Mouse (Mus musculus): ENCODE measurements around the gene Mmp23. TPM values are rescaled to one million over a fixed set of nuclear protein-coding genes. Genes with fewer than 3 reads are reported as not detected.

Gene Mmp23
- 4.1 and 4.9 TPM in 2 replicates for polyA plus RNA-seq (2015; fragmentation: Nextera tagmentation; extraction: Ambion mirVana)

GRCm38 (mm10) chr4:155653086-155653450 lies at the start of gene Mmp23:
Gene Mmp23 (minus strand): TSS chr4:155653384.
- no peak within 1 kb of the TSS; the same call in 1 of the 2 replicates for H3K9ac ChIP-seq (ENCODE audit: low read depth, low read length)
- WGBS (ENCODE audit: insufficient replicate concordance), result 1% methylated on average over 33 of the region's 33 CpGs

GRCm38 (mm10) chr4:155700425-155700824 lies 47.2 kb upstream of the Mmp23 start:
- Histone ChIP-seq H3K27me3 (ENCODE audit: control insufficient read depth, insufficient read depth, low read depth, low read length) (peaks cover 9% of the 10 kb centered on the region), H3K4me3 (ENCODE audit: low read depth, low read length) (no peak overlapping the region), H3K4me2 (ENCODE audit: low read depth, low read length) (no peak overlapping the region), H3K9ac (ENCODE audit: low read depth, low read length) (no peak overlapping the region), H3K36me3 (ENCODE audit: control insufficient read depth, insufficient read depth) (no peaks in the 10 kb centered on the region), H3K4me1 (ENCODE audit: control insufficient read depth, low read depth, low read length) (peaks cover 4% of the 10 kb centered on the region; the same call in 1 of the 2 replicates), H3K27ac (ENCODE audit: low read length) (no peak overlapping the region), H3K9me3 (replicated peaks; ENCODE audit: control insufficient read depth, low read length) (no peaks in the 10 kb centered on the region)
- ATAC-seq (ENCODE audit: low read depth), result no peak

More at GRCm38 (mm10) chr4:155653086-155653450, at the start of gene Mmp23:
- no peak within 1 kb of the TSS for H3K27ac ChIP-seq (ENCODE audit: low read length)
- peaks cover 22% of the 10 kb centered on the region for H3K4me1 ChIP-seq (ENCODE audit: control insufficient read depth, low read depth, low read length)
- no peak for ATAC-seq (ENCODE audit: low read depth)
- peak within 1 kb of the TSS; percentile 51 for H3K4me3 ChIP-seq (ENCODE audit: low read depth, low read length)
- peaks cover 45% of the 10 kb centered on the region for H3K27me3 ChIP-seq (ENCODE audit: control insufficient read depth, insufficient read depth, low read depth, low read length)
- H3K4me2 ChIP-seq (ENCODE audit: low read depth, low read length), result peak within 1 kb of the TSS; percentile 59
- no peaks in the 10 kb centered on the region for H3K9me3 ChIP-seq (replicated peaks; ENCODE audit: control insufficient read depth, low read length)
- H3K36me3 ChIP-seq (ENCODE audit: control insufficient read depth, insufficient read depth), result peaks cover 22% of the 10 kb centered on the region

- no peak overlapping the region for H3K9ac ChIP-seq (ENCODE audit: low read depth, low read length)
- H3K27ac ChIP-seq (ENCODE audit: low read length), result no peak overlapping the region
- 48% methylated on average over 16 of the region's 16 CpGs for WGBS (ENCODE audit: insufficient replicate concordance)
- no peak for ATAC-seq (ENCODE audit: low read depth)
- no peaks in the 10 kb centered on the region for H3K36me3 ChIP-seq (ENCODE audit: control insufficient read depth, insufficient read depth)
- no peak overlapping the region for H3K4me2 ChIP-seq (ENCODE audit: low read depth, low read length)
- no peaks in the 10 kb centered on the region; the same call in none of the 2 replicates for H3K4me1 ChIP-seq (ENCODE audit: control insufficient read depth, low read depth, low read length)
- H3K4me3 ChIP-seq (ENCODE audit: low read depth, low read length), result no peak overlapping the region
- H3K9me3 ChIP-seq (replicated peaks; ENCODE audit: control insufficient read depth, low read length), result no peaks in the 10 kb centered on the region
- peaks cover 39% of the 10 kb centered on the region for H3K27me3 ChIP-seq (ENCODE audit: control insufficient read depth, insufficient read depth, low read depth, low read length)
Measured at GRCm38 (mm10) chr4:155696261-155697255, 43.4 kb upstream of the Mmp23 start.

GRCm38 (mm10) chr4:155695531-155696062 lies 42.4 kb upstream of the Mmp23 start:
- no peaks in the 10 kb centered on the region; the same call in none of the 2 replicates for H3K4me1 ChIP-seq (ENCODE audit: control insufficient read depth, low read depth, low read length)
- no peaks in the 10 kb centered on the region for H3K9me3 ChIP-seq (replicated peaks; ENCODE audit: control insufficient read depth, low read length)
- no peak overlapping the region for H3K4me3 ChIP-seq (ENCODE audit: low read depth, low read length)
- H3K4me2 ChIP-seq (ENCODE audit: low read depth, low read length), result no peak overlapping the region
- no peak overlapping the region for H3K9ac ChIP-seq (ENCODE audit: low read depth, low read length)
- no peaks in the 10 kb centered on the region for H3K36me3 ChIP-seq (ENCODE audit: control insufficient read depth, insufficient read depth)
- no peak overlapping the region for H3K27ac ChIP-seq (ENCODE audit: low read length)
- WGBS (ENCODE audit: insufficient replicate concordance), result 63% methylated on average over 4 of the region's 4 CpGs
- peaks cover 41% of the 10 kb centered on the region for H3K27me3 ChIP-seq (ENCODE audit: control insufficient read depth, insufficient read depth, low read depth, low read length)
- no peak for ATAC-seq (ENCODE audit: low read depth)

- peak overlapping the region; percentile 76 for H3K4me2 ChIP-seq (ENCODE audit: low read depth, low read length)
- 0 out of 2 replicates have a peak, but pooled peaks have one; percentile 9 for ATAC-seq (ENCODE audit: low read depth)
- no peaks in the 10 kb centered on the region for H3K9me3 ChIP-seq (replicated peaks; ENCODE audit: control insufficient read depth, low read length)
- no peaks in the 10 kb centered on the region for H3K36me3 ChIP-seq (ENCODE audit: control insufficient read depth, insufficient read depth)
- H3K9ac ChIP-seq (ENCODE audit: low read depth, low read length), result peak overlapping the region; percentile 40; the same call in 1 of the 2 replicates
- WGBS (ENCODE audit: insufficient replicate concordance), result 2% methylated on average over 92 of the region's 92 CpGs
- H3K27ac ChIP-seq (ENCODE audit: low read length), result no peak overlapping the region
- H3K4me3 ChIP-seq (ENCODE audit: low read depth, low read length), result peak overlapping the region; percentile 61
- no peaks in the 10 kb centered on the region; the same call in none of the 2 replicates for H3K4me1 ChIP-seq (ENCODE audit: control insufficient read depth, low read depth, low read length)
- peaks cover 41% of the 10 kb centered on the region for H3K27me3 ChIP-seq (ENCODE audit: control insufficient read depth, insufficient read depth, low read depth, low read length)
Measured at GRCm38 (mm10) chr4:155694482-155695401, 41.6 kb upstream of the Mmp23 start.

- H3K9ac ChIP-seq (ENCODE audit: low read depth, low read length), result peak within 1 kb of the TSS; percentile 40; the same call in 1 of the 2 replicates
- H3K27ac ChIP-seq (ENCODE audit: low read length), result no peak within 1 kb of the TSS
- peak; percentile 31; the same call in 1 of the 2 replicates for ATAC-seq (ENCODE audit: low read depth)
- H3K4me2 ChIP-seq (ENCODE audit: low read depth, low read length), result peak within 1 kb of the TSS; percentile 76
- no peaks in the 10 kb centered on the region for H3K36me3 ChIP-seq (ENCODE audit: control insufficient read depth, insufficient read depth)
- H3K4me3 ChIP-seq (ENCODE audit: low read depth, low read length), result peak within 1 kb of the TSS; percentile 61
- H3K27me3 ChIP-seq (ENCODE audit: control insufficient read depth, insufficient read depth, low read depth, low read length), result peaks cover 41% of the 10 kb centered on the region
- WGBS (ENCODE audit: insufficient replicate concordance), result 1% methylated on average over 45 of the region's 47 CpGs
- H3K9me3 ChIP-seq (replicated peaks; ENCODE audit: control insufficient read depth, low read length), result no peaks in the 10 kb centered on the region
- H3K4me1 ChIP-seq (ENCODE audit: control insufficient read depth, low read depth, low read length), result no peaks in the 10 kb centered on the region; the same call in none of the 2 replicates
Measured at GRCm38 (mm10) chr4:155694111-155694481, 40.9 kb upstream of the Mmp23 start, which contains the start of gene Fndc10. Gene Fndc10 (plus strand): TSS chr4:155694342.

- no peak overlapping the region for H3K4me3 ChIP-seq (ENCODE audit: low read depth, low read length)
- no peaks in the 10 kb centered on the region for H3K36me3 ChIP-seq (ENCODE audit: control insufficient read depth, insufficient read depth)
- H3K9me3 ChIP-seq (replicated peaks; ENCODE audit: control insufficient read depth, low read length), result no peaks in the 10 kb centered on the region
- no peak for ATAC-seq (ENCODE audit: low read depth)
- H3K4me1 ChIP-seq (ENCODE audit: control insufficient read depth, low read depth, low read length), result no peaks in the 10 kb centered on the region; the same call in none of the 2 replicates
- H3K27me3 ChIP-seq (ENCODE audit: control insufficient read depth, insufficient read depth, low read depth, low read length), result peaks cover 41% of the 10 kb centered on the region
- no peak overlapping the region for H3K4me2 ChIP-seq (ENCODE audit: low read depth, low read length)
- no peak overlapping the region for H3K27ac ChIP-seq (ENCODE audit: low read length)
- H3K9ac ChIP-seq (ENCODE audit: low read depth, low read length), result no peak overlapping the region
- 94% methylated on average over 3 of the region's 3 CpGs for WGBS (ENCODE audit: insufficient replicate concordance)
Measured at GRCm38 (mm10) chr4:155692421-155692820, 39.2 kb upstream of the Mmp23 start.

GRCm38 (mm10) chr4:155690571-155691375 lies 37.6 kb upstream of the Mmp23 start:
- Histone ChIP-seq H3K27me3 (ENCODE audit: control insufficient read depth, insufficient read depth, low read depth, low read length) (peaks cover 36% of the 10 kb centered on the region), H3K9ac (ENCODE audit: low read depth, low read length) (no peak overlapping the region), H3K4me2 (ENCODE audit: low read depth, low read length) (no peak overlapping the region), H3K4me1 (ENCODE audit: control insufficient read depth, low read depth, low read length) (no peaks in the 10 kb centered on the region; the same call in none of the 2 replicates), H3K9me3 (replicated peaks; ENCODE audit: control insufficient read depth, low read length) (no peaks in the 10 kb centered on the region), H3K27ac (ENCODE audit: low read length) (no peak overlapping the region), H3K4me3 (ENCODE audit: low read depth, low read length) (no peak overlapping the region), H3K36me3 (ENCODE audit: control insufficient read depth, insufficient read depth) (no peaks in the 10 kb centered on the region)
- no peak for ATAC-seq (ENCODE audit: low read depth)
- 60% methylated on average over 12 of the region's 12 CpGs for WGBS (ENCODE audit: insufficient replicate concordance)
